Mouse (Mus musculus) neural tube, embryonic 12.5 days (tissue): ENCODE measurements around the gene Mettl8. TPM values are rescaled to one million over a fixed set of nuclear protein-coding genes. Genes with fewer than 3 reads are reported as not detected.

Experiments
- ATAC-seq: fragments of 200-750 bp; cut with Nextera tagmentation; 2 replicates; pipeline ENCODE4 v1.8.0; 2017; ENCODE audit warnings: low read depth, mild to moderate bottlenecking, moderate TSS enrichment, moderate library complexity; ENCODE audit not compliant: low FRiP score
- H3K27ac ChIP-seq: fragments of 300-500 bp; sonication (generic); 2 replicates; pipeline ENCODE4 v1.5.1; 2016
- H3K27me3 ChIP-seq: fragments of 300-500 bp; sonication (generic); replicated peaks from 2 replicates; pipeline ENCODE4 v1.6.1; 2016; ENCODE audit warnings: mild to moderate bottlenecking
- H3K36me3 ChIP-seq: fragments of 300-500 bp; sonication (generic); 2 replicates; pipeline ENCODE4 v1.6.1; 2016; ENCODE audit warnings: mild to moderate bottlenecking
- H3K4me1 ChIP-seq: fragments of 300-500 bp; sonication (generic); 2 replicates; pipeline ENCODE4 v1.6.1; 2016
- H3K4me2 ChIP-seq: fragments of 300-500 bp; sonication (generic); replicated peaks from 2 replicates; pipeline ENCODE4 v1.6.1; 2016; ENCODE audit warnings: mild to moderate bottlenecking
- H3K4me3 ChIP-seq: fragments of 300-500 bp; sonication (generic); 2 replicates; pipeline ENCODE4 v1.5.1; 2016
- H3K9ac ChIP-seq: fragments of 300-500 bp; sonication (generic); 2 replicates; pipeline ENCODE4 v1.6.1; 2016; ENCODE audit warnings: mild to moderate bottlenecking
- H3K9me3 ChIP-seq: fragments of 300-500 bp; sonication (generic); 2 replicates; pipeline ENCODE4 v1.6.1; 2016; ENCODE audit warnings: mild to moderate bottlenecking
- WGBS: fragments of 180-500 bp; shearing (Covaris S2); methylation state at CpG from one replicate; pipeline ENCODE4 v1.1.7; 2016; 5-methylcytosine and 5-hydroxymethylcytosine counted together
- polyA plus RNA-seq: library from polyadenylated mRNA; unstranded; fragments of >200 nt; fragmentation: Nextera tagmentation; extraction: Ambion mirVana; gene quantifications from 2 replicates; pipeline ENCODE4 v1.2.1, GENCODE M21; 2016

Mettl8 gene
- polyA plus RNA-seq, 1 experiment from 2014 or later: 26.3 TPM

- Histone ChIP-seq H3K4me2 (no peak overlapping the region), H3K27me3 (no peaks in the 10 kb centered on the region), H3K9me3 (no peaks in the 10 kb centered on the region), H3K36me3 (no peaks in the 10 kb centered on the region), H3K9ac (no peak overlapping the region), H3K27ac (no peak overlapping the region), H3K4me1 (no peaks in the 10 kb centered on the region), H3K4me3 (no peak overlapping the region)
- ATAC-seq: no peak
- WGBS: 77% methylated on average over 2 of the region's 2 CpGs
Measured at GRCm38 (mm10) chr2:70998771-70999170, 56.6 kb downstream of the Mettl8 start.

GRCm38 (mm10) chr2:70996438-70996837 is 58.9 kb downstream of the Mettl8 start:
- no peaks in the 10 kb centered on the region for H3K9me3 ChIP-seq
- H3K36me3 ChIP-seq: no peaks in the 10 kb centered on the region
- no peak overlapping the region for H3K4me2 ChIP-seq
- H3K27me3 ChIP-seq: no peaks in the 10 kb centered on the region
- H3K9ac ChIP-seq: no peak overlapping the region
- H3K27ac ChIP-seq: no peak overlapping the region
- 92% methylated on average over 7 of the region's 7 CpGs for WGBS
- no peak for ATAC-seq
- no peaks in the 10 kb centered on the region for H3K4me1 ChIP-seq
- H3K4me3 ChIP-seq: no peak overlapping the region

GRCm38 (mm10) chr2:70995900-70996299 is 59.5 kb downstream of the Mettl8 start:
- Histone ChIP-seq H3K4me3 (no peak overlapping the region), H3K9me3 (no peaks in the 10 kb centered on the region), H3K9ac (no peak overlapping the region), H3K4me1 (no peaks in the 10 kb centered on the region), H3K27ac (no peak overlapping the region), H3K36me3 (no peaks in the 10 kb centered on the region), H3K27me3 (no peaks in the 10 kb centered on the region), H3K4me2 (no peak overlapping the region)
- ATAC-seq: no peak
- WGBS: 95% methylated on average over 4 of the region's 4 CpGs

- Histone ChIP-seq H3K4me1 (0 out of 2 replicates have a peak, but pooled peaks cover 10% of the 10 kb centered on the region), H3K4me3 (no peak overlapping the region), H3K9me3 (no peaks in the 10 kb centered on the region), H3K27me3 (no peaks in the 10 kb centered on the region), H3K9ac (no peak overlapping the region), H3K4me2 (no peak overlapping the region), H3K36me3 (no peaks in the 10 kb centered on the region), H3K27ac (no peak overlapping the region)
- no peak for ATAC-seq
- WGBS: 81% methylated on average over 3 of the region's 3 CpGs
Measured at GRCm38 (mm10) chr2:70993740-70994139, 61.6 kb downstream of the Mettl8 start.

- Histone ChIP-seq H3K9me3 (no peaks in the 10 kb centered on the region), H3K27me3 (no peaks in the 10 kb centered on the region), H3K27ac (no peak overlapping the region), H3K9ac (no peak overlapping the region), H3K4me1 (0 out of 2 replicates have a peak, but pooled peaks cover 10% of the 10 kb centered on the region), H3K36me3 (no peaks in the 10 kb centered on the region), H3K4me2 (no peak overlapping the region), H3K4me3 (no peak overlapping the region)
- 83% methylated on average over 2 of the region's 2 CpGs for WGBS
- ATAC-seq: no peak
Measured at GRCm38 (mm10) chr2:70992715-70993114, 62.7 kb downstream of the Mettl8 start.

GRCm38 (mm10) chr2:70990196-70990595 is 65.2 kb downstream of the Mettl8 start:
- 78% methylated on average over 4 of the region's 4 CpGs for WGBS

GRCm38 (mm10) chr2:70989201-70990191 is 65.9 kb downstream of the Mettl8 start:
- Histone ChIP-seq H3K36me3 (no peaks in the 10 kb centered on the region), H3K4me1 (0 out of 2 replicates have a peak, but pooled peaks cover 10% of the 10 kb centered on the region), H3K9ac (no peak overlapping the region), H3K4me3 (no peak overlapping the region), H3K9me3 (no peaks in the 10 kb centered on the region), H3K4me2 (no peak overlapping the region), H3K27ac (no peak overlapping the region), H3K27me3 (no peaks in the 10 kb centered on the region)
- no peak for ATAC-seq
- WGBS: 77% methylated on average over 17 of the region's 17 CpGs

More at GRCm38 (mm10) chr2:70990196-70990595, 65.2 kb downstream of the Mettl8 start:
- H3K27me3 ChIP-seq: no peaks in the 10 kb centered on the region
- H3K9me3 ChIP-seq: no peaks in the 10 kb centered on the region
- H3K27ac ChIP-seq: no peak overlapping the region
- no peak overlapping the region for H3K4me2 ChIP-seq
- no peak for ATAC-seq
- H3K36me3 ChIP-seq: no peaks in the 10 kb centered on the region
- H3K4me1 ChIP-seq: 0 out of 2 replicates have a peak, but pooled peaks cover 10% of the 10 kb centered on the region
- no peak overlapping the region for H3K4me3 ChIP-seq
- H3K9ac ChIP-seq: no peak overlapping the region

GRCm38 (mm10) chr2:70978271-70978670 is 77.1 kb downstream of the Mettl8 start:
- no peak for ATAC-seq
- WGBS: 85% methylated on average over 5 of the region's 5 CpGs
- H3K4me1 ChIP-seq: no peaks in the 10 kb centered on the region
- no peak overlapping the region for H3K9ac ChIP-seq
- no peaks in the 10 kb centered on the region for H3K9me3 ChIP-seq
- H3K27ac ChIP-seq: no peak overlapping the region
- no peak overlapping the region for H3K4me2 ChIP-seq
- H3K4me3 ChIP-seq: no peak overlapping the region
- no peaks in the 10 kb centered on the region for H3K27me3 ChIP-seq
- no peaks in the 10 kb centered on the region for H3K36me3 ChIP-seq

GRCm38 (mm10) chr2:70974769-70975168 is 80.6 kb downstream of the Mettl8 start:
- Histone ChIP-seq H3K9ac (no peak overlapping the region), H3K9me3 (no peaks in the 10 kb centered on the region), H3K27me3 (no peaks in the 10 kb centered on the region), H3K4me2 (no peak overlapping the region), H3K4me1 (no peaks in the 10 kb centered on the region), H3K36me3 (no peaks in the 10 kb centered on the region), H3K4me3 (no peak overlapping the region), H3K27ac (no peak overlapping the region)
- ATAC-seq: no peak
- 96% methylated on average over 6 of the region's 6 CpGs for WGBS

- no peak overlapping the region for H3K4me2 ChIP-seq
- H3K4me1 ChIP-seq: no peaks in the 10 kb centered on the region
- no peak overlapping the region for H3K9ac ChIP-seq
- no peak for ATAC-seq
- WGBS: 75% methylated on average over 16 of the region's 16 CpGs
- H3K27me3 ChIP-seq: no peaks in the 10 kb centered on the region
- H3K4me3 ChIP-seq: no peak overlapping the region
- no peaks in the 10 kb centered on the region for H3K36me3 ChIP-seq
- no peak overlapping the region for H3K27ac ChIP-seq
- H3K9me3 ChIP-seq: no peaks in the 10 kb centered on the region
Measured at GRCm38 (mm10) chr2:70972795-70973518, 82.4 kb downstream of the Mettl8 start.

- no peak for ATAC-seq
- Histone ChIP-seq H3K4me1 (no peaks in the 10 kb centered on the region), H3K36me3 (no peaks in the 10 kb centered on the region), H3K4me3 (no peak overlapping the region), H3K9me3 (no peaks in the 10 kb centered on the region), H3K27me3 (no peaks in the 10 kb centered on the region), H3K27ac (no peak overlapping the region), H3K9ac (no peak overlapping the region), H3K4me2 (no peak overlapping the region)
- WGBS: 64% methylated on average over 7 of the region's 7 CpGs
Measured at GRCm38 (mm10) chr2:70970158-70970741, 85.1 kb downstream of the Mettl8 start.

- ATAC-seq: no peak
- Histone ChIP-seq H3K4me1 (no peaks in the 10 kb centered on the region), H3K9ac (no peak overlapping the region), H3K27me3 (no peaks in the 10 kb centered on the region), H3K36me3 (no peaks in the 10 kb centered on the region), H3K27ac (no peak overlapping the region), H3K4me3 (no peak overlapping the region), H3K9me3 (no peaks in the 10 kb centered on the region), H3K4me2 (no peak overlapping the region)
- 84% methylated on average over 2 of the region's 2 CpGs for WGBS
Measured at GRCm38 (mm10) chr2:70968305-70968704, 87.1 kb downstream of the Mettl8 start.
